Comparison of ENCODE assay signal across 16 mouse cellular contexts in genomic region chr12:51143196-51143595, GRCm38 (mm10).
DNase-seq lines count a peak whose midpoint lies in the region; ATAC-seq and TF ChIP-seq lines count a peak whose summit lies in the region.
"Had no signal": no experiment of that assay in that cellular context is flagged by ENCODE, and none has a peak within 500 bp of the region (broad histone marks: within the 10 kb centered on the region; RNA-seq: fewer than 3 reads in every experiment).

No protein-coding gene starts in this region.

- no peak overlapping the region for H3K4me3 ChIP-seq in left cerebral cortex, adult 2 months
- H3K4me3 ChIP-seq in gastrocnemius, adult 2 months = no peak overlapping the region
- H3K4me3 ChIP-seq in hindbrain, embryonic 14.5 days (replicated peaks; ENCODE audit: low read length) = no peak overlapping the region
- H3K4me3 ChIP-seq: limb, embryonic 10.5 days; liver, embryonic 12.5 days; midbrain, embryonic 12.5 days; neural tube, embryonic 15.5 days had no signal

- no peak overlapping the region for H3K9ac ChIP-seq in hindbrain, embryonic 14.5 days
- H3K9ac ChIP-seq: liver, embryonic 12.5 days; lung, embryonic 14.5 days; midbrain, embryonic 12.5 days; neural tube, embryonic 15.5 days had no signal

- H3K27ac ChIP-seq in left cerebral cortex, adult 2 months = peak overlapping the region; percentile 81
- no peak overlapping the region for H3K27ac ChIP-seq in gastrocnemius, adult 2 months
- H3K27ac ChIP-seq in hindbrain, embryonic 14.5 days = no peak overlapping the region
- H3K27ac ChIP-seq: kidney, postnatal 0 days; limb, embryonic 10.5 days; liver, embryonic 12.5 days; macrophage; midbrain, embryonic 12.5 days; neural tube, embryonic 15.5 days had no signal

- H3K27me3 ChIP-seq in hindbrain, embryonic 14.5 days (ENCODE audit: control insufficient read depth, insufficient read depth, low read length) = no peaks in the 10 kb centered on the region
- H3K27me3 ChIP-seq: liver, embryonic 12.5 days; midbrain, embryonic 12.5 days; neural tube, embryonic 15.5 days had no signal

- ATAC-seq in hindbrain, embryonic 14.5 days (ENCODE audit: low FRiP score) = no peak
- ATAC-seq: liver, embryonic 12.5 days had no signal

- DNase-seq in layer of hippocampus, adult 11-12 months (ENCODE audit: low spot score) = peak; percentile 3
- DNase-seq in layer of hippocampus, postnatal 10 days (ENCODE audit: low spot score in 2 of 2) = no peak
- DNase-seq in frontal cortex, postnatal 10 days (ENCODE audit: low spot score in 2 of 2) = peak; percentile 14 to 51
- DNase-seq in left cerebral cortex, adult 2 months (ENCODE audit: extremely low spot score in 1 of 2, low spot score in 2 of 2) = peak; percentile 49 to 54
- peak; percentile 9 for DNase-seq in right cerebral cortex, postnatal 14 days
- DNase-seq in testis, postnatal 10 days (ENCODE audit: low spot score) = no peak
- DNase-seq in gastrocnemius, adult 2 months = no peak
- no peak for DNase-seq in hindbrain, embryonic 14.5 days (ENCODE audit: low spot score)
- DNase-seq: cerebellum, adult 9-11 months had no signal

- no peak overlapping the region for H3K4me2 ChIP-seq in hindbrain, embryonic 14.5 days (replicated peaks)
- H3K4me2 ChIP-seq: liver, embryonic 12.5 days; lung, embryonic 14.5 days; midbrain, embryonic 12.5 days; neural tube, embryonic 15.5 days had no signal

- TF ChIP-seq CTCF in left cerebral cortex, adult 2 months (IDR thresholded peaks at IDR 0.05) = no peak; the same call in 1 of the 2 replicates
- TF ChIP-seq CTCF in gastrocnemius, adult 2 months (IDR thresholded peaks at IDR 0.05) = no peak

- H3K36me3 ChIP-seq in hindbrain, embryonic 14.5 days (replicated peaks; ENCODE audit: control insufficient read depth, insufficient read depth) = no peaks in the 10 kb centered on the region
- H3K36me3 ChIP-seq: limb, embryonic 10.5 days; liver, embryonic 12.5 days; midbrain, embryonic 12.5 days; neural tube, embryonic 15.5 days had no signal

- intact Hi-C loops in left cerebral cortex, adult 2 months (cut with DNase I) = loop anchor here (1.0 to 2.0 kb wide), 2 partner anchors 25 to 46 kb away; no protein-coding TSS in a partner anchor
- intact Hi-C loops in gastrocnemius, adult 2 months (cut with DNase I) = no loop called here

- no peaks in the 10 kb centered on the region for H3K4me1 ChIP-seq in hindbrain, embryonic 14.5 days (replicated peaks; ENCODE audit: control insufficient read depth, insufficient read depth, low read length)
- H3K4me1 ChIP-seq: limb, embryonic 10.5 days; liver, embryonic 12.5 days; midbrain, embryonic 12.5 days; neural tube, embryonic 15.5 days had no signal

- 0 out of 2 replicates have a peak, but pooled peaks cover 8% of the 10 kb centered on the region for H3K9me3 ChIP-seq in hindbrain, embryonic 14.5 days (ENCODE audit: control insufficient read depth, low read length)
- H3K9me3 ChIP-seq: limb, embryonic 10.5 days; liver, embryonic 12.5 days; midbrain, embryonic 12.5 days; neural tube, embryonic 15.5 days had no signal

- WGBS in hindbrain, embryonic 14.5 days = 63% methylated on average over 3 of the region's 3 CpGs

Comparison
In these comparisons a context has a peak if more than half of its experiments do, and no peak if none do; other contexts are left out.
1. DNase-seq: peak in layer of hippocampus, adult 11-12 months (single experiment), frontal cortex, postnatal 10 days (2 of 2), left cerebral cortex, adult 2 months (2 of 2) and right cerebral cortex, postnatal 14 days (single experiment); none in layer of hippocampus, postnatal 10 days (0 of 2), testis, postnatal 10 days (single experiment), gastrocnemius, adult 2 months (single experiment) and hindbrain, embryonic 14.5 days (single experiment).